Mouse (Mus musculus) liver, embryonic 13.5 days (tissue): ENCODE results near the gene Sucla2. TPM values are rescaled to one million over a fixed set of nuclear protein-coding genes. Genes with fewer than 3 reads are reported as not detected.

Source experiments
- ATAC-seq: fragments of 200-750 bp; cut with Nextera tagmentation; 2 replicates; pipeline ENCODE4 v1.8.0; 2017; ENCODE audit warnings: low read depth, mild to moderate bottlenecking, moderate number of reproducible peaks, moderate library complexity
- DNase-seq: peaks from one replicate; pipeline ENCODE4 v3.0.0; 2022
- H3K27ac ChIP-seq: fragments of 300-500 bp; sonication (generic); 2 replicates; pipeline ENCODE4 v1.5.1; 2015; ENCODE audit warnings: moderate library complexity, mild to moderate bottlenecking, inconsistent platforms
- H3K27me3 ChIP-seq: fragments of 300-500 bp; sonication (generic); 2 replicates; pipeline ENCODE4 v1.6.1; 2015; ENCODE audit warnings: mild to moderate bottlenecking, inconsistent platforms
- H3K36me3 ChIP-seq: fragments of 300-500 bp; sonication (generic); 2 replicates; pipeline ENCODE4 v1.6.1; 2015; ENCODE audit warnings: mild to moderate bottlenecking, inconsistent platforms
- H3K4me1 ChIP-seq: fragments of 300-500 bp; sonication (generic); replicated peaks from 2 replicates; pipeline ENCODE4 v1.6.1; 2015; ENCODE audit warnings: inconsistent platforms
- H3K4me2 ChIP-seq: fragments of 300-500 bp; sonication (generic); 2 replicates; pipeline ENCODE4 v1.6.1; 2015; ENCODE audit warnings: inconsistent platforms, mild to moderate bottlenecking, moderate library complexity
- H3K4me3 ChIP-seq: fragments of 300-500 bp; sonication (generic); replicated peaks from 2 replicates; pipeline ENCODE4 v1.5.1; 2015; ENCODE audit warnings: mild to moderate bottlenecking, inconsistent platforms
- H3K9ac ChIP-seq: fragments of 300-500 bp; sonication (generic); 2 replicates; pipeline ENCODE4 v1.6.1; 2015; ENCODE audit warnings: mild to moderate bottlenecking, inconsistent platforms
- H3K9me3 ChIP-seq: fragments of 300-500 bp; sonication (generic); replicated peaks from 2 replicates; pipeline ENCODE4 v1.6.1; 2016; ENCODE audit warnings: inconsistent platforms
- WGBS: fragments of 180-500 bp; shearing (Covaris S2); methylation state at CpG from one replicate; pipeline ENCODE4 v1.1.7; 2015; ENCODE audit not compliant: insufficient replicate concordance; 5-methylcytosine and 5-hydroxymethylcytosine counted together
- polyA plus RNA-seq: library from polyadenylated mRNA; unstranded; fragments of >200 nt; fragmentation: Nextera tagmentation; extraction: Ambion mirVana; gene quantifications from 2 replicates; pipeline ENCODE4 v1.2.1, GENCODE M21; 2015

Gene Sucla2
- polyA plus RNA-seq, 1 experiment from 2014 or later, result 60.6 TPM

DNA sequence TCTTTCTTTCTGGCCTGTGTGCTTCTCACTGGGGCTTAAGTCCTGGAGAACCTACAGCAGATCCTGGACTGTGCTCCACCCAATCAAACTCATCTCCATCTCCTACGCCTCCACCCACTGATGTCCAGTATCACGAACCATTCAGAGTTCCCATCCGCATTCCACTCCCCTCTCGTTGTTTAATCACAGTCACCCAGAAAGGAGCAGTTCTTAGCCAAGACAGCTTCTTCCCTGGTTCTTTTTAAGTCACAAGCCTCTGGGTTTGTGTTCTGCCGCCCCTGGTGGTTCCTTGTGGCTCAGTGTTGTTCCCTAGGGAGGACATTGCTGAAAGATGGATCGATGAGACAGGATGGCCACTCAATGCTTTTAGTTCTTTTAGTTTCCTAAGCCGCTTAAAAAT is 29.4 kb upstream of the Sucla2 start:
- whole genome bisulfite sequencing, result 65% methylated on average over 7 of the region's 7 CpGs
- ATAC-seq (no peak), DNase-seq (no peak)
- Histone ChIP-seq H3K4me2 (no peak overlapping the region), H3K4me3 (no peak overlapping the region), H3K9me3 (no peaks in the 10 kb centered on the region), H3K27ac (no peak overlapping the region), H3K36me3 (no peaks in the 10 kb centered on the region), H3K4me1 (peaks cover 5% of the 10 kb centered on the region; the same call in 1 of the 2 replicates), H3K9ac (no peak overlapping the region), H3K27me3 (no peaks in the 10 kb centered on the region)

DNA sequence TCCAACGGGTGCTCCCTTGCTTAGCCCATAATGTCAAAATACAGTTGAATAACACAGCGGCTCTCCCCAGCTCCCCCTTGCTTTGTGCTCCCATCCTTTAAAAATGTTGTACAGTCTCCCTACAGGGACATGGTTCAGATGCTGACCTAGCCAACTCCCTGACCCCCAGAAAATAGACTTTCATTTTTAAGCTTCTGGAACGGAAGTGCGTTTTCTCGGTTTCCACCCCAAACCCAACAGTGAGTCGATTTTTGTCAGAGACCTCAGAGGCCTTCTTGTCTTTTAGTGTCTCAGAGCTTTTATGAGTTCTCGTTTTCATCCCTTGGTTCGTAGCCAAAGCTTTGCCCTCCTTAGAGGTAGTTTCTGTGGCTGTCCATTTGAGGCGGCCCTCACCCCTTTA is 23.8 kb upstream of the Sucla2 start:
- no peaks in the 10 kb centered on the region for H3K36me3 ChIP-seq
- H3K9ac ChIP-seq, result no peak overlapping the region
- 73% methylated on average over 9 of the region's 9 CpGs for WGBS
- no peak overlapping the region for H3K4me3 ChIP-seq
- no peaks in the 10 kb centered on the region for H3K27me3 ChIP-seq
- no peak overlapping the region for H3K27ac ChIP-seq
- ATAC-seq (no peak), DNase-seq (no peak)
- H3K4me1 ChIP-seq, result peaks cover 5% of the 10 kb centered on the region; the same call in 1 of the 2 replicates
- no peak overlapping the region for H3K4me2 ChIP-seq
- H3K9me3 ChIP-seq, result no peaks in the 10 kb centered on the region

DNA sequence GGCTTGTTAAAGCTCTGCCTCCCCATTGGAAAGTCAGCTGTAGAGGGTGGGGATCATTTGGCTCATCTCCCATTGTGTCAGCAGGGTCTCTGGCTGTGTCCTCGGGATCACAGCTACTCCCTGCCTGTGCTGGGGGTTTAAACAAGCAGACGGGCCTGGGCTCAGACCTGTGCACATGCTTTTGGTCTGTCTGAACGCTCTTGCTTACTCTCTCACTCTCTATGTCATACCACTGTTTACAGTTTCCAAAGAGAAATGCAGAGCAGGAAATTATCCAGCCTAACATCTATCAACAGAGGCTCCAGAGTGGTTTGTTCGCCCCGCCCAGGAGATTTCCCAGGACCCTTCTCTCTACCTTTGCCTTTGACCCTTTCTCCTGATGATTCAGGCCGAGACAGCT is 23.4 kb upstream of the Sucla2 start:
- ATAC-seq, result no peak
- H3K27me3 ChIP-seq, result no peaks in the 10 kb centered on the region
- H3K9me3 ChIP-seq, result no peaks in the 10 kb centered on the region
- peaks cover 7% of the 10 kb centered on the region; the same call in 1 of the 2 replicates for H3K4me1 ChIP-seq
- 59% methylated on average over 6 of the region's 6 CpGs for WGBS
- H3K9ac ChIP-seq, result no peak overlapping the region
- no peak overlapping the region for H3K4me2 ChIP-seq
- DNase-seq, result no peak
- no peak overlapping the region for H3K4me3 ChIP-seq
- no peak overlapping the region for H3K27ac ChIP-seq
- H3K36me3 ChIP-seq, result no peaks in the 10 kb centered on the region

DNA sequence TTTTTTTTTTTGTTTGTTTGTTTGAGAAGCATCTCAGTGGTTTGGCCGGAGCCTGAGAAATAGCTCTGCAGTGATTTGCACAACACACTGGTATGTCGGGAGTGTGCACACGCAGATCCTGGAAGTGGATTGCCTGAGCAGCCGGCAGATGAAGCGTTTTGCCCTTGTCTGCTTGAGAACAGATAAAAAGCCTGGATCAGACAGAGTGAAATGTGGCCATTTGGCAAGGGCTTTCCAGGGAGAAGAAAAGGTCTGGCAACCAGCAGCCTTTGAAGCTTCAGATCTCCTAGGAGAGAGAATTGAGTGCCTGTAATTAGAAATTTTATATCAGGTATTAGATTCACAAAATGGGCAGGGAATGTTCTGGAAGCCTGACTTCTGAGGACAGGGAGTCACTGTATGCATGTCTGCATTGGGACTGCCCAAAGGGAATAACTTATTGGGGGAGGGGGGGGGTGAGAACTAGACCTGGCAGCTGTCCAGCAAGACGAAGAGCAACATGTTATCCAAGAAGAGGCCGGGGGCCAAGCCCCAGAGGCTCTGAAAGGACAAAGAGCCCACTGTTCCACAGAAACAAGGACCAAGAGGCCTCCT is 22.4 kb upstream of the Sucla2 start:
- H3K27me3 ChIP-seq, result no peaks in the 10 kb centered on the region
- ATAC-seq, result no peak

DNA sequence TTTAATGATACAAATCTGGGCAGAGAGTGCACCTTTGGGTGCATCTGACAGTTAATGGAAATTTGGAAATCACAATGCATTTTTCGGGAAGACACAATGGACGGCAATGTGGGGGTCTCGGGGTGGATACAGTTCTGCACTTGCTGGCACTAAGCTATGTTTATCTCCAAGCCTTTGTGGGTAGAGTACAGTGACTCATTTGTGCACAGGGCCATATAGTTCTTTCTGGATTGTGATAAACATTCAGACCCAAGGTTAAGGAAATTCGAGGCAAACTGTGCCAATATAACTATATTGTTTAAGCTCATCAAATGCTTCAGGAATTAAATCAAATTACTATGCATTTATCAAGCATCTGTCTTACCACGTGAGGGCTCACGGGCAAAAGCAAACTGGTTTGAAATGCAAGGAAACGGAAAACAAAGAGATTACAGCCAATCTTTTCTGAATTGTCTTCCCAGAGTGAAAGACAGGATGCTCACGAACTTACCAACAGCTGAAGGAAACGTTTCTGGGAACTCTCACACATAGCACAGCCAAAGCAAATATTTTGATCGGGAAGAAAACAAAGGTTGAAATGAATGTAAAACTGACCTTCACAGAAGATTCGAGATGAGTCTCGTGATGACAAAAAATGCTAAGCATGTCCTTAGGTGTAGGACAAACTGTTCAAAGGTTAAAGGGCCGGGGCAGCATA is 21.7 kb upstream of the Sucla2 start:
- ATAC-seq, result no peak

More for the DNA sequence above, 22.4 kb upstream of the Sucla2 start:
- Histone ChIP-seq H3K9ac (no peak overlapping the region), H3K27ac (no peak overlapping the region), H3K4me2 (no peak overlapping the region), H3K4me1 (peaks cover 8% of the 10 kb centered on the region), H3K36me3 (no peaks in the 10 kb centered on the region), H3K9me3 (no peaks in the 10 kb centered on the region), H3K4me3 (no peak overlapping the region)
- DNase-seq, result no peak
- 50% methylated on average over 7 of the region's 7 CpGs for WGBS

DNA sequence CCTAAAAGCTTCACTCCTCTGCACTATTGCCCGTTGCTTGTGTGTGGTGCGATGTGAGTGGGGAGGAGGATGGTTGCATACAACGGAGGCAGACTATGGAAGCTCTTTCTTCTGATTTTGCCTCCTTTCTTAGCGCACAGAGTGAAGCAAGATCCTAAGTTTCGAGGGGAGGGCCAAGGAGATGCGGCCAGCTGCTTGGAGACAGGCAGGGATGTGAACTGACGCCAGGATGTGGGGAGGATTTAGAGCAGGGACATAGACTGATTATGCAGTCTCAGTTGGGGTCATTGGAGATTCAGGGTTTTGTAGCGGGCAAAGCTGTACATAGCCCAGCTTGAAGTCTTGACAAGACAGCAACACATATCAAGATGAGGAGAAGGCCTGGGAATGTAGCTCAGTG is 18.8 kb upstream of the Sucla2 start:
- WGBS, result 54% methylated on average over 8 of the region's 8 CpGs
- Histone ChIP-seq H3K36me3 (no peaks in the 10 kb centered on the region), H3K4me1 (peaks cover 23% of the 10 kb centered on the region), H3K9ac (no peak overlapping the region), H3K4me2 (no peak overlapping the region), H3K27me3 (no peaks in the 10 kb centered on the region), H3K27ac (0 out of 2 replicates have a peak overlapping the region, but pooled peaks have one; percentile 24), H3K4me3 (no peak overlapping the region), H3K9me3 (no peaks in the 10 kb centered on the region)
- no peak for DNase-seq
- ATAC-seq, result no peak

More for the DNA sequence above, 21.7 kb upstream of the Sucla2 start:
- DNase-seq, result no peak
- WGBS, result 46% methylated on average over 13 of the region's 13 CpGs
- Histone ChIP-seq H3K36me3 (no peaks in the 10 kb centered on the region), H3K27ac (peak overlapping the region; percentile 36; the same call in 1 of the 2 replicates), H3K9me3 (no peaks in the 10 kb centered on the region), H3K4me2 (no peak overlapping the region), H3K27me3 (no peaks in the 10 kb centered on the region), H3K4me3 (no peak overlapping the region), H3K9ac (no peak overlapping the region), H3K4me1 (peaks cover 12% of the 10 kb centered on the region)

DNA sequence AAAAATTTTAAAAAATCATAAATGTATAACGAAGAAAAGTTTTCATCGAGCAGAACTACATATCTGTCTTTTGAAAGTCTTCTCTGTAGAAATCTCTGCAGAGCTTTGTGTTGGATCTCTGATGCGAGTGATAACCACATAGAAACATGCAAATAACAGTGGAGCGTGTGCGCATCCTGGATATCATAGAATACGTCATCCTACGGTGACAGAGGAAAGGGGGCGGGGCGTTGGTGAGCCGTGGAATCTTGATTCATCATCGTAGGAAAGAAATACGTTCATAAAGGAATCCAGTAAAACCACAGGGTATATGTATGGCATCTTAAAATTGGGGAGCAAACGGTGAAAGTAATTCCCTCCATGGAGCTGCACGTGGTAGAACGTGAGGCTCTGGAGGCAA is 17.9 kb upstream of the Sucla2 start:
- DNase-seq, result peak; percentile 38
- Histone ChIP-seq H3K36me3 (peaks cover 8% of the 10 kb centered on the region), H3K9me3 (no peaks in the 10 kb centered on the region), H3K4me2 (peak overlapping the region; percentile 43), H3K27me3 (no peaks in the 10 kb centered on the region), H3K4me3 (no peak overlapping the region), H3K9ac (no peak overlapping the region), H3K27ac (no peak overlapping the region), H3K4me1 (peaks cover 31% of the 10 kb centered on the region)
- no peak for ATAC-seq
- WGBS, result 69% methylated on average over 15 of the region's 15 CpGs

DNA sequence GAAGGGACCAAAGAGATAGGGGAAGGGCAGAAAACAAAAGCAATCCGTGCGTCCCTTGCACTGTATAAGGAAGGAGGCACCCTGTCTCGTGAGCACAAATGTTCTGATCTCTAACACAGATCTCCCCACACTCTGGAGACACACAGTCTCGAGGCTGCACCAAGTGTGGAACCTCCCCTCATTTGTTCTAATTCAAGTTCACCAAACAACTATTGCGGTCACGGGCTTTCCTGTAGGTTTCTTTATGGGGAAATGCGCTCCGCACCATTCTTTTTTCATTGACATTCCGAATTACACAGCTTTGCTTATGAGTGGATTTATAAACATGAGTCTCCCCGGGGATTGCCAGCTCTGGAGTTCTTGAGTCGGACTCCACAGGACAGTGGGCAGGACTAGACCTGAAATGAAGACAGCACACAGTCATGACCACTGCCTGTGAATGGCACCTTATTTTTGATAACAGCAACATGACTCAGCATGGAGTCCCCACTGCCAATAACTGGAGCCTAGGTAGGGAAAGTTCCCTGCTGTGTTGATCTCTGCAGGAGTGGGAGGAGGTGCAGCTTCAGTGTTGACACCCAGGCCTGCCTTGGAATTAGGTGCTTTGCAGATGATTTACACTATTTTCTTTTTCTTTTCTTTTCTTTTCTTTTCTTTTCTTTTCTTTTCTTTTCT is 17.3 kb upstream of the Sucla2 start:
- Histone ChIP-seq H3K27me3 (no peaks in the 10 kb centered on the region), H3K4me1 (peaks cover 36% of the 10 kb centered on the region), H3K36me3 (peaks cover 12% of the 10 kb centered on the region), H3K4me2 (peak overlapping the region; percentile 43), H3K27ac (no peak overlapping the region), H3K4me3 (peak overlapping the region; percentile 19; the same call in 1 of the 2 replicates), H3K9me3 (no peaks in the 10 kb centered on the region), H3K9ac (peak overlapping the region; percentile 29; the same call in 1 of the 2 replicates)
- peak; percentile 52 for DNase-seq
- ATAC-seq, result peak; percentile 66
- 46% methylated on average over 11 of the region's 11 CpGs for WGBS

DNA sequence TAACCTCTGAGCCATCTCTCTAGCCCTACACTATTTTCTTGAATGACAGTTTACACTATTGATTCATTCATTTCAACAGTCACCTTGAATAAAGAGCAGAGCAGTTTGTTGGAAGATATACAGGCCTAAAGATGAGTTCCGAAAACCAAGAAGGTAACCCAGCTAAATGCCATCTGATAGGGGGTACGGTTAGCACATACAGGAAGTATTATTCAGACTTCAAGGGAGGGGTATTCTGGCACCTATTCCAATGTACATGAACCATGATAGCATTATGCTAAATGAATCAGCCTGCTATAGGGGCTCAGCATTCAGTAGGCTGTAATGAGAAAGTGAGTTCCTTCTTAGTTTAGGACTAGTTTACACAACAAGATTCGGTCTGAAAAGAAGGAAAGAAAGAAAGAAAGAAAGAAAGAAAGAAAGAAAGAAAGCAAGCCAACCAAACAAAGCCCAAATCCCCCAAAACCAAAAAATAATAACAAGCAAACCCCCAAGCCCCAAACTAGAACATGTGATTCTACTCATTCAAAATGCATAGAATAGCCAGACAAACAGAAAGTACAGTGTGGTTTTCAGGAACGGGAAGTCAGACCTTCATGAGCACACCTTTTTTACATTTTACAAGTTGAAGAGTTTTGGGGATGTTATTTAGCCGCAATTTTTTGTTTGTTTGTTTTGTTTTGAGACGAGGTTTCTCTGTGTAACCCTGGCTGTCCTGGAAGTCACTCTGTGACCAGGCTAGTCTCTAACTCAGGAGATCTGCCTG is 16.3 kb upstream of the Sucla2 start:
- no peak overlapping the region for H3K4me3 ChIP-seq
- H3K4me2 ChIP-seq, result no peak overlapping the region
- no peaks in the 10 kb centered on the region for H3K9me3 ChIP-seq
- H3K4me1 ChIP-seq, result peaks cover 36% of the 10 kb centered on the region
- ATAC-seq (no peak), DNase-seq (no peak)
- no peak overlapping the region for H3K9ac ChIP-seq
- no peaks in the 10 kb centered on the region for H3K27me3 ChIP-seq
- 79% methylated on average over 6 of the region's 6 CpGs for WGBS
- no peak overlapping the region for H3K27ac ChIP-seq
- peaks cover 14% of the 10 kb centered on the region for H3K36me3 ChIP-seq

DNA sequence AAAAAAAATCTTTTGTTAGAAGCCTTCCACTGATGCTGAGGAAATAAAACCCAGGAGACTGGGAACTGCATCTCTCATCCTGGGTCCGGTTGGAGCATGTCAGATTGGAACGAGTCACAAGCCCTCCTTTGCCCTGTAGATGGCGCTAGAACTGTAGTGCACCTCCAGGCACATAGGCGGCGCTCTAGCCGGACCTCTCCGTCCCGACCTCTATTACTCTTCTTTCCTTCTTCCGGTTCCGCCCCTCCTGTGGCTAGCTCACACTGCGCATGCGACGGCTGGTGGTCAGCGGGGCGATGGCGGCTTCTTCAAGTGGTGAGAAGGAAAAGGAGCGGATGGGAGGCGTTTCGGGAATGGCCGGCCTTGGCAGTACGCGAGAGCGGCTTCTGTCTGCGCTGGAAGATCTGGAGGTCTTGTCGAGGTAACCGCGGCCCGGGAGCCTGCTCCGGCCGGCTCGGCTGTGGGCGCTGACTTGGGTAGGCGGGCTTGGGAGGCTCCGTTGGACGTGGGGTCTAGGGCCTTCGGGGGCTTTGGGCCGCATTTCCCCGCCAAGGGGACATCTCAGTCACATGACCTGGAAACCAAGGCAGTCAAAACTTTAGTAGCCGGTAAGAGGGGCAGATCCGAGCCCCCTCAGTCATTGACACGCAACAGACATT is 15.2 kb upstream of the Sucla2 start, which contains the start of gene Med4:
Gene Med4, plus strand, starts transcription at position 261 of the 659 bp plus-strand sequence.
- H3K4me1 ChIP-seq, result peaks cover 36% of the 10 kb centered on the region
- peak within 1 kb of the TSS; percentile 90 for H3K9ac ChIP-seq
- peak; percentile 89 for ATAC-seq
- peaks cover 21% of the 10 kb centered on the region for H3K36me3 ChIP-seq
- WGBS, result under 1% methylated on average over 40 of the region's 41 CpGs
- H3K9me3 ChIP-seq, result no peaks in the 10 kb centered on the region
- H3K27me3 ChIP-seq, result no peaks in the 10 kb centered on the region
- H3K27ac ChIP-seq, result peak within 1 kb of the TSS; percentile 63
- H3K4me3 ChIP-seq, result peak within 1 kb of the TSS; percentile 99
- peak; percentile 91 for DNase-seq
- peak within 1 kb of the TSS; percentile 94 for H3K4me2 ChIP-seq
